Mouse (Mus musculus): ENCODE data around the gene Mon1b.

- TF ChIP-seq CTCF (conservative IDR thresholded peaks at IDR 0.05; ENCODE audit: insufficient read depth, insufficient read length, low read depth, low read length) (peak; percentile 94), POLR2A (IDR thresholded peaks at IDR 0.05; ENCODE audit: low read depth, low read length) (no peak)
Observed at GRCm38 (mm10) chr8:113664544-113664943, 29.2 kb downstream of the Mon1b start.
